Mouse (Mus musculus) neural tube, embryonic 14.5 days (tissue): ENCODE results near the gene Rnaseh2c. TPM values are rescaled to one million over a fixed set of nuclear protein-coding genes. Genes with fewer than 3 reads are reported as not detected.

ENCODE experiments used
- ATAC-seq: fragments of 200-750 bp; cut with Nextera tagmentation; 2 replicates; pipeline ENCODE4 v1.8.0; 2017; ENCODE audit warnings: low read depth, mild to moderate bottlenecking, moderate TSS enrichment, moderate library complexity
- H3K27ac ChIP-seq: fragments of 300-500 bp; sonication (generic); 2 replicates; pipeline ENCODE4 v1.5.1; 2014; ENCODE audit warnings: low read depth, mild to moderate bottlenecking, control low read depth, low read length, moderate library complexity, mixed read lengths
- H3K27me3 ChIP-seq: fragments of 300-500 bp; sonication (generic); 2 replicates; pipeline ENCODE4 v1.6.1; 2014; ENCODE audit warnings: low read length; ENCODE audit not compliant: control insufficient read depth, insufficient read depth
- H3K36me3 ChIP-seq: fragments of 300-500 bp; sonication (generic); 2 replicates; pipeline ENCODE4 v1.6.1; 2014; ENCODE audit warnings: low read length, mixed read lengths; ENCODE audit not compliant: control insufficient read depth, insufficient read depth
- H3K4me1 ChIP-seq: fragments of 300-500 bp; sonication (generic); 2 replicates; pipeline ENCODE4 v1.6.1; 2014; ENCODE audit warnings: low read length; ENCODE audit not compliant: control insufficient read depth, insufficient read depth
- H3K4me2 ChIP-seq: fragments of 300-500 bp; sonication (generic); 2 replicates; pipeline ENCODE4 v1.6.1; 2014; ENCODE audit warnings: mild to moderate bottlenecking, low read depth, low read length, control low read depth
- H3K4me3 ChIP-seq: fragments of 300-500 bp; sonication (generic); 2 replicates; pipeline ENCODE4 v1.5.1; 2014; ENCODE audit warnings: low read depth, low read length, control low read depth, mixed read lengths
- H3K9ac ChIP-seq: fragments of 300-500 bp; sonication (generic); replicated peaks from 2 replicates; pipeline ENCODE4 v1.6.1; 2014; ENCODE audit warnings: low read depth, mild to moderate bottlenecking, control low read depth, low read length, mixed read lengths
- H3K9me3 ChIP-seq: fragments of 300-500 bp; sonication (generic); 2 replicates; pipeline ENCODE4 v1.6.1; 2016; ENCODE audit warnings: low read length; ENCODE audit not compliant: control insufficient read depth
- WGBS: fragments of 180-500 bp; shearing (Covaris S2); extraction: QIAGEN DNeasy Blood & Tissue Kit; methylation state at CpG from one replicate; pipeline ENCODE4 v1.1.7; 2014; 5-methylcytosine and 5-hydroxymethylcytosine counted together
- polyA plus RNA-seq: library from polyadenylated mRNA; unstranded; fragments of >200 nt; fragmentation: Nextera tagmentation; extraction: Ambion mirVana; gene quantifications from 2 replicates; pipeline ENCODE4 v1.2.1, GENCODE M21; 2014

The Rnaseh2c gene
- polyA plus RNA-seq, 1 experiment from 2014 or later = 51.7 TPM

GRCm38 (mm10) chr19:5648401-5649297 is 47.0 kb downstream of the Rnaseh2c start:
- H3K9me3 ChIP-seq = no peaks in the 10 kb centered on the region
- peaks cover 14% of the 10 kb centered on the region for H3K4me1 ChIP-seq
- no peaks in the 10 kb centered on the region for H3K27me3 ChIP-seq
- H3K4me3 ChIP-seq = peak overlapping the region; percentile 14; the same call in 1 of the 2 replicates
- peak overlapping the region; percentile 73 for H3K27ac ChIP-seq
- H3K4me2 ChIP-seq = peak overlapping the region; percentile 35
- peak; percentile 91 for ATAC-seq
- peak overlapping the region; percentile 18; the same call in 1 of the 2 replicates for H3K9ac ChIP-seq
- WGBS = 13% methylated on average over 26 of the region's 26 CpGs
- peaks cover 44% of the 10 kb centered on the region for H3K36me3 ChIP-seq

GRCm38 (mm10) chr19:5649298-5649741 is 47.6 kb downstream of the Rnaseh2c start:
- ATAC-seq = no peak
- H3K27ac ChIP-seq = no peak overlapping the region; the same call in 1 of the 2 replicates
- peaks cover 39% of the 10 kb centered on the region for H3K36me3 ChIP-seq
- H3K9me3 ChIP-seq = no peaks in the 10 kb centered on the region
- H3K4me2 ChIP-seq = peak overlapping the region; percentile 35
- peaks cover 4% of the 10 kb centered on the region for H3K27me3 ChIP-seq
- 66% methylated on average over 6 of the region's 6 CpGs for WGBS
- peaks cover 19% of the 10 kb centered on the region for H3K4me1 ChIP-seq
- peak overlapping the region; percentile 14; the same call in 1 of the 2 replicates for H3K4me3 ChIP-seq
- H3K9ac ChIP-seq = peak overlapping the region; percentile 18; the same call in 1 of the 2 replicates

- Histone ChIP-seq H3K4me1 (peaks cover 28% of the 10 kb centered on the region), H3K9ac (no peak overlapping the region), H3K4me3 (no peak overlapping the region), H3K27ac (no peak overlapping the region), H3K27me3 (peaks cover 18% of the 10 kb centered on the region), H3K4me2 (no peak overlapping the region), H3K9me3 (no peaks in the 10 kb centered on the region), H3K36me3 (peaks cover 17% of the 10 kb centered on the region)
- no peak for ATAC-seq
- 67% methylated on average over 13 of the region's 13 CpGs for WGBS
These were observed 50.0 kb downstream of the Rnaseh2c start for GRCm38 (mm10) chr19:5651502-5652274.

GRCm38 (mm10) chr19:5652570-5652969 is 50.9 kb downstream of the Rnaseh2c start:
- H3K27ac ChIP-seq = no peak overlapping the region
- ATAC-seq = no peak
- peaks cover 8% of the 10 kb centered on the region for H3K36me3 ChIP-seq
- WGBS = 84% methylated on average over 6 of the region's 6 CpGs
- H3K9me3 ChIP-seq = no peaks in the 10 kb centered on the region
- H3K27me3 ChIP-seq = peaks cover 18% of the 10 kb centered on the region
- H3K4me2 ChIP-seq = no peak overlapping the region
- no peak overlapping the region for H3K4me3 ChIP-seq
- H3K4me1 ChIP-seq = peaks cover 28% of the 10 kb centered on the region
- H3K9ac ChIP-seq = no peak overlapping the region

GRCm38 (mm10) chr19:5653969-5654719 is 52.5 kb downstream of the Rnaseh2c start:
- peaks cover 18% of the 10 kb centered on the region for H3K27me3 ChIP-seq
- H3K9ac ChIP-seq = peak overlapping the region; percentile 46
- peak overlapping the region; percentile 26 for H3K4me3 ChIP-seq
- H3K4me1 ChIP-seq = peaks cover 17% of the 10 kb centered on the region
- 6% methylated on average over 62 of the region's 62 CpGs for WGBS
- H3K36me3 ChIP-seq = peaks cover 4% of the 10 kb centered on the region; the same call in 1 of the 2 replicates
- H3K27ac ChIP-seq = no peak overlapping the region
- H3K4me2 ChIP-seq = peak overlapping the region; percentile 45
- ATAC-seq = 0 out of 2 replicates have a peak, but pooled peaks have one; percentile 30
- no peaks in the 10 kb centered on the region for H3K9me3 ChIP-seq

GRCm38 (mm10) chr19:5654720-5655298 is 53.1 kb downstream of the Rnaseh2c start:
- H3K9me3 ChIP-seq = no peaks in the 10 kb centered on the region

More at GRCm38 (mm10) chr19:5654720-5655298, 53.1 kb downstream of the Rnaseh2c start:
- peaks cover 18% of the 10 kb centered on the region for H3K27me3 ChIP-seq
- H3K27ac ChIP-seq = no peak overlapping the region
- peak overlapping the region; percentile 26 for H3K4me3 ChIP-seq
- peaks cover 14% of the 10 kb centered on the region; the same call in 1 of the 2 replicates for H3K4me1 ChIP-seq
- peak overlapping the region; percentile 45 for H3K4me2 ChIP-seq
- peak overlapping the region; percentile 46; the same call in 1 of the 2 replicates for H3K9ac ChIP-seq
- 0 out of 2 replicates have a peak, but pooled peaks have one; percentile 23 for ATAC-seq
- H3K36me3 ChIP-seq = peaks cover 4% of the 10 kb centered on the region; the same call in 1 of the 2 replicates
- 11% methylated on average over 43 of the region's 43 CpGs for WGBS
